8 mouse cellular contexts compared by ENCODE assay signal in the genomic region with DNA sequence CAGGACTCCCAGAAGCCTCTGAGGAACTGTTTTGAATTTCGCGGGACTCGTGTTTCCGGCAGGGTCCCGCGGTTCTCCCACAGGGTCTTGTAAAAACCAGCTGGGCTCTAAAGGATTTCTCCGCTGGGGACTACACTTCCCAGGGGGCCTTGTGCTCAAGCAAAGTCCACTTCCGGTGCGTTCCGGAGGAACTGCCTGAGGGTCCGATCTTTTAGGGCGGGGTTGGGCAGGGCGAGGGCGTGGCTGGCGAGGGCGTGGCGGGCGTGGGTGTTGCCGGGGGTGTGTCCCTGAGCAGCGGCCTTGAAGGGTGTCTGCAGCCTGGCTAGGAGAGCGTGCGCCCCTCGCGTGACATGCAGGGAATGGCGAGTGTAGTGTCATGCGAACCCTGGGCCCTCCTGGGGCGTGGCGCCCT. TPM values are rescaled to one million over a fixed set of nuclear protein-coding genes. Genes with fewer than 3 reads are reported as not detected.
DNase-seq lines count a peak whose midpoint lies in the region; ATAC-seq lines count a peak whose summit lies in the region.

A gene (plus strand): TSS at position 252 of the 412 bp plus-strand sequence.

- H3K27ac ChIP-seq in hindbrain, embryonic 11.5 days (ENCODE audit: low read depth, low read length): no peak within 1 kb of the TSS; the same call in 1 of the 2 replicates

- H3K4me2 ChIP-seq in hindbrain, embryonic 11.5 days (replicated peaks; ENCODE audit: low read depth, low read length): peak within 1 kb of the TSS; percentile 70

- H3K4me1 ChIP-seq in hindbrain, embryonic 11.5 days (replicated peaks; ENCODE audit: control insufficient read depth, insufficient read depth, low read length): no peaks in the 10 kb centered on the region

- no peaks in the 10 kb centered on the region for H3K27me3 ChIP-seq in hindbrain, embryonic 11.5 days (ENCODE audit: control insufficient read depth, insufficient read depth, low read length)

- under 1% methylated on average over 23 of the region's 28 CpGs for WGBS in hindbrain, embryonic 11.5 days

- peak; percentile 89 for ATAC-seq in frontal cortex, adult (ENCODE audit: low TSS enrichment)
- peak; percentile 97 for ATAC-seq in hindbrain, embryonic 11.5 days (ENCODE audit: low FRiP score)

- H3K9me3 ChIP-seq in hindbrain, embryonic 11.5 days (ENCODE audit: control insufficient read depth, low read length): no peaks in the 10 kb centered on the region

- peak within 1 kb of the TSS; percentile 59 for H3K4me3 ChIP-seq in hindbrain, embryonic 11.5 days (ENCODE audit: low read depth, low read length)

- H3K9ac ChIP-seq in hindbrain, embryonic 11.5 days (ENCODE audit: low read depth, low read length): peak within 1 kb of the TSS; percentile 67

- DNase-seq in MN1 (ENCODE audit: low spot score): peak; percentile 95
- DNase-seq in cerebellum, adult 9-10 months: peak; percentile 92
- DNase-seq in hindbrain, embryonic 11.5 days (ENCODE audit: low spot score): peak; percentile 97
- DNase-seq in layer of hippocampus, postnatal 10 days (ENCODE audit: low spot score in 2 of 2): peak; percentile 91 to 93
- peak; percentile 97 for DNase-seq in lung, postnatal 10 days
- DNase-seq in ovary, postnatal 36 days (ENCODE audit: low spot score): peak; percentile 96
- DNase-seq in thymus, postnatal 25 days: peak; percentile 93

- H3K36me3 ChIP-seq in hindbrain, embryonic 11.5 days (ENCODE audit: control insufficient read depth, insufficient read depth, low read length): no peaks in the 10 kb centered on the region

RNA-seq across cellular contexts. Expression of the gene that starts here (rescaled TPM):
- 14.2 and 15.3 TPM in 2 replicates for polyA plus RNA-seq in hindbrain, embryonic 11.5 days (2014; fragmentation: Nextera tagmentation; extraction: Ambion mirVana)
- total RNA-seq in layer of hippocampus, postnatal 10 days (2021): 10 to 100 TPM in 1 of 2 experiments, 1 to 10 TPM in 1; 8.6 to 10.3 TPM
